In the genomic region with DNA sequence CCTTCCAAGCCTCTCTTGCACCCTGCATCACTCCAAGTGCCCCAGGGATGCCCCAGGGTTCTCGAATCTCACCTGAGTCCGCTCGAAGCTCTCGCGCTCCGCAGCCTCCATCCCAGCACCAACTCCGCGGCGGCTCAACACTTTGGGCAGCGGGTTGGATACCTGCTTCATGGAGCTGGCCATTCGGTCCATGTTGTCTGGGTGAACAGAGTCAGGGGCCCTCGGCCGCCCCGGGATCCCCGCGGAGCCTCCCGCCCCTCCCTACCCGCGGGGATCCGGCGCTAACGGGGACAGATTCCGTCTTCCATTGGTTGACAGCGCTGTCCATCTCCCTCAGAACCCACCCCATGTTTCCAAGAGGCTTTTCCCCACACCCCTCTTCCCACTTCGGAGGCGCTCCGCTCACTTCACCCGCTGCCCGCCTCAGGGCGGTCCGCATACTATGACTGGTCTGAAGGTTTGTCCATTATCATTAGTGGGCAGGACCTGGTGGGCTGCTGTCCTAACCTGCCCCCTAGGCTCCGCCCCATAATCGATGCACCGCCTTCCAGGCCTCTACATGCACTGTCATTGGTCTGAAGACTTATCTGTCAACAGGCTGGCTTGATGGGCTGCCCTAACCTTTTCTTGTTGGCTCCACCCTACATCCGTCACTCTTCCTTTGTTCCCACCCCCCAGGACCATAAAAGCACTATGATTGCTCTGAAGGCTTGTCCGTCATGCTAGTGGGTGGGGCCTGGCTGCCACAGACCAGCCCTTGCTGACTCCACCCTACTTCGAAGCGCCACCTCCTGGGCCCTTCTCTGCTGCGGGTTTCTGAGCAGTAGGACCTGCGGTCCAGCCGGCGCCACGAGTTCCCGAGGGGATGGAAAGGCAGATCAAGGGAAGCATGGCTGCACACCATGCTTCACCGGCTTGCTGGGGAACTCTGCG, we compare ENCODE assay signal across 8 mouse cellular contexts. TPM values are rescaled to one million over a fixed set of nuclear protein-coding genes. Genes with fewer than 3 reads are reported as not detected.
A peak's percentile ranks its signal among the peaks of the same experiment; 100 is the strongest.
DNase-seq lines count a peak whose midpoint lies in the region; ATAC-seq and TF ChIP-seq lines count a peak whose summit lies in the region.

TSS of gene Hip1 (minus strand) at position 256 of the 933 bp plus-strand sequence.

- TF ChIP-seq CTCF in cortical plate, adult 2 months (IDR thresholded peaks at IDR 0.05; ENCODE audit: extremely low read depth, insufficient read depth, low read length), result peak; percentile 24; the same call in 1 of the 2 replicates

- peak within 1 kb of the TSS; percentile 17 for H3K27ac ChIP-seq in cortical plate, adult 2 months (ENCODE audit: insufficient read depth, low read length)

- no peaks in the 10 kb centered on the region for H3K9me3 ChIP-seq in megakaryocyte, embryonic 14.5 days

- H3K4me3 ChIP-seq in cortical plate, adult 2 months (ENCODE audit: insufficient read depth, low read length), result peak within 1 kb of the TSS; percentile 77
- peak within 1 kb of the TSS; percentile 94 for H3K4me3 ChIP-seq in megakaryocyte, embryonic 14.5 days (replicated peaks)

- H3K36me3 ChIP-seq in megakaryocyte, embryonic 14.5 days (replicated peaks; ENCODE audit: low read length), result no peaks in the 10 kb centered on the region

- DNase-seq in gastrocnemius, adult 8-10 months (ENCODE audit: low spot score in 2 of 2), result peak; percentile 99 to 100
- DNase-seq in hindlimb bud, embryonic 11.5 days (ENCODE audit: extremely low spot score, low read depth, low spot score), result peak; percentile 96
- peak; percentile 100 for DNase-seq in left cerebral cortex, adult 8-10 months (ENCODE audit: low spot score in 2 of 2)
- DNase-seq in right cerebral cortex, postnatal 10 days (ENCODE audit: low spot score in 2 of 2), result peak; percentile 98 to 100
- peak; percentile 92 for DNase-seq in urinary bladder, postnatal 25 days (ENCODE audit: low spot score)

- H3K27me3 ChIP-seq in megakaryocyte, embryonic 14.5 days (replicated peaks), result peaks cover 25% of the 10 kb centered on the region

- TF ChIP-seq POLR2A in cortical plate, adult 2 months (IDR thresholded peaks at IDR 0.05; ENCODE audit: extremely low read depth, insufficient read depth, low read length), result peak; percentile 84

- H3K4me1 ChIP-seq in cortical plate, adult 2 months (ENCODE audit: control insufficient read depth, insufficient read depth, low read length), result no peaks in the 10 kb centered on the region
- H3K4me1 ChIP-seq in megakaryocyte, embryonic 14.5 days, result peaks cover 36% of the 10 kb centered on the region

- ATAC-seq in activated CD4-positive, CD25-positive, alpha-beta regulatory T cell, adult 4 months, result peak; percentile 98

RNA-seq across cellular contexts. Expression of gene Hip1, which starts in this region (rescaled TPM):
- 1 to 10 TPM; 8.6 to 8.7 TPM for polyA plus RNA-seq in activated CD4-positive, CD25-positive, alpha-beta regulatory T cell, adult 4 months (2017; shearing (Covaris generic))
- 29.1 and 30.0 TPM in 2 replicates for polyA plus RNA-seq in cortical plate, adult 2 months (2012; rRNA removed)
- 10 to 100 TPM; 14.7 to 17.2 (median 16.0) TPM for total RNA-seq in gastrocnemius, adult 8-10 months (2022)
- 10 to 100 TPM; 41.3 to 47.8 (median 45.0) TPM for total RNA-seq in left cerebral cortex, adult 8-10 months (2022)
- polyA plus RNA-seq in megakaryocyte, embryonic 14.5 days (2012; ENCODE audit: insufficient read depth, low replicate concordance), result 0.51 TPM in 1 of 2 replicates, not detected in the other

Comparison
In these comparisons a context has a peak if more than half of its experiments do, and no peak if none do; other contexts are left out.
1. Peak in every context shown above with its lines: DNase-seq, ATAC-seq, H3K4me3 ChIP-seq and H3K27ac ChIP-seq.